Mouse (Mus musculus) regulatory T cell (primary cell): Measurements from ENCODE around the gene Arcn1.

ENCODE experiments used
- in situ Hi-C: fragments of 300-600 bp; cut with MboI, MseI; formaldehyde crosslinking; loops from one replicate; pipeline ENCODE4 v1.15.1; 2025; ENCODE audit warnings: high pct_unique_total_duplicates

Gene Arcn1

DNA sequence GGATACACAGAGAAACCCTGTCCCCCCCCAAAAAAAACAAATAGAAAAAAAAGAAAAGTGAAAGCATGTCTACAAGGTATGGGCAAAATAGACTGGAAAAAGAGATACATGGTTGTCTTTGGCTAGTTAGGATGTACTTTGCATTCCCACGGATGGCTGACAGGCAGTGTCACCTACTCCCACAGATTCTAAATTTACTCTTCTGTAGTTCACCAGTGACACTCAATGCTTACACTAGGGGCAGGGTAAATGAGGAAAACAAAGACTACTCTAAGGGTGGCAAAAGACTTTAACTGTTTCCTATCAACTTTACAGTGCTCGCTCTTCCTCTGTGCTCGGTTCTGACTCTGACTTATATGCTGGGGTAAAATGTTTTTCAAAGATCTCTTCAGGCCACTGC, 21.0 kb downstream of the Arcn1 start:
- in situ Hi-C loops: loop anchor here (5.0 kb wide), 1 partner anchor 119 kb away; no protein-coding TSS in a partner anchor

DNA sequence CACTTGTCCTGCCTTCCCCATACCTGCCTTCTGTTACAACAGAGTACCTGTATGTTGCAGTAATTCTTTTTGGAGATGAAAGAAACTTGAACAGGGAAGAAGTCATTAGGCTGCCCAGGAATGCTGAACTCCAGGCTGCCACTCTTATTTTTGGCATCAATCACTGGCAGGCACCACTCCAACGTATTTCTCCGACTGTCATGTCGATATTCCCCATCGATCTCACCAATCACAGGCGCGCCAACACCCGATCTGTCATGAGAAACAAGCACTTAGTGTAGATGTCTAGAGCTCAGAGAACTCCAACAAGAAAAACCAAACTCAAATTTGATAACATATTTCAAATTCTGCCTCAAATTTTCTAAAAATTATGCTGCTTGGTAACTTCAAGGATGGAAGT, 22.3 kb downstream of the Arcn1 start:
- in situ Hi-C loops: loop anchor here (5.0 kb wide), 1 partner anchor 118 kb away; no protein-coding TSS in a partner anchor

DNA sequence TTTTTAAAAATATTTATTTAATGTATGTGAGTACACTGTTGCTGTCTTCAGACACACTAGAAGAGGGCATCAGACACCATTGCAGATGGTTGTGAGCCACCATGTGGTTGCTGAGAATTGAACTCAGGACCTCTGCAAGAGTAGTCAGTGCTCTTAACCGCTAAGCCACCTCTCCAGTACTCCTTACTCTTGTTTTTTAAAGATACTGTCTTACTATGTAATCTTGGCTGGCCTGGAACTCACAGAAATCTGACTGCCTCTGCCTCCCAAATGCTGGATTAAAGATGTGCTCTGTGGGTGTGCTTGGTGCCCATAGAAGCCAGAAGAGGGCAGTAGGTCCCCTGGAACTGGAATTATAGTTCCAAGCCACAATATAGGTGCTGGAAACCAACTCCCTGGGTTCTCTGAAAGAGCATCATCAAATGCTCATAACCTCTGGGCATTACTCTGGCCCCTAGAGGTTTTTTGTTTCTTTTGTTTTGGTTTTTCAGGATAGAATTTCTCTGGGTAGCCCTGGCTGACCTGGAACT, 26.9 kb downstream of the Arcn1 start:
- in situ Hi-C loops: no loop called here

DNA sequence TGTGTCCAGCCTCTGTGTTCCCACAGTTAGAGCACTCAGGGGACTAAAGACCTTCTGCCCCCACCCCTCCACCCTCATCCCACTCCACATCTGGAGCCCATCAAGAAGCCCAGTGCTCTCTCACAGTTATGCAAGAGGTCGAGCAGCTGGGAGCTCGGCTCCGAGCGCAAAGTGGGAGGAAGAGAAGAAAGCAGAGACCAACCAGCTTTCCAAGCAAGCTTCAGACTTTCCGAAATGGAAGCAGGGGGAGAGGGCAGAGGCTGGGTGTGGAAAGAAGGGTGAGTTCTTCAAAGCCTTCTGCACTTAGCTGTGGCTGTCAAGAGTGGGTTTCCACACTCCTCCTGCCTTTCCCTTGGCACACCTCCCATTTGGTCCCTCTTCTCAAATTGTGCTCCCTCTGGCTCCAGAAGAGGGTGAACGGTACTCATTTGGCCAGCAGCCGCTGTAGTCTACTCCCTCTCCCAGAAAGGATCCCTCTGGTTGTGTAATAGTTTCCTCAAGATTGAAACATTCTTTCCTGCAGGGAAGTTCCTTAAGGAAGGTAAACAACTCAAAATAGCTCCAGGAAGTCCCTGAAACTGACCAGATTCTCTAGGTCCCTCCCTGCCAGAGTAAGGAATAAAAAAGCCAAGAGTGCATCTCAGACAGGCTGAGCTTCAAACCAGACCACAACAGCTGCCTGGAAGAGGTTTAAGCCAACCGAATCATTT, 30.2 kb downstream of the Arcn1 start:
- in situ Hi-C loops: no loop called here

DNA sequence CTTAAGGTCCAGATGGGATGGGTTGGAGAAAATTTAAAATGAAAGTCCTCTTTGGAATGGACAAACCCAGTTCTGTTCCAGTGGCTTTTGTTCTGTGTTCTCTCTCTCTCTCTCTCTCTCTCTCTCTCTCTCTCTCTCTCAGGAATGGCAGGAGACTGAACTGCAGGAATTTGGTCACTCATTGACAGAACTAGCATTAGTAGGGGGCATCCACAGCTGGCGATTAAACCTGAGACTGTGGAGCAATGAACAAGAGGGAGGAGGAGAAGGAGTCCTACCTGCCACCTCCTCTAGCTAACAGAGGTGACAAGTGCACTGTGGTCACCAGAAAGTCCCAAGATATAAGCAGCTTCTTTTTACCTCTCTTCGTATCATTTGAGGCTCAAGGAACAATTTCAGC, 31.3 kb downstream of the Arcn1 start:
- in situ Hi-C loops: no loop called here

DNA sequence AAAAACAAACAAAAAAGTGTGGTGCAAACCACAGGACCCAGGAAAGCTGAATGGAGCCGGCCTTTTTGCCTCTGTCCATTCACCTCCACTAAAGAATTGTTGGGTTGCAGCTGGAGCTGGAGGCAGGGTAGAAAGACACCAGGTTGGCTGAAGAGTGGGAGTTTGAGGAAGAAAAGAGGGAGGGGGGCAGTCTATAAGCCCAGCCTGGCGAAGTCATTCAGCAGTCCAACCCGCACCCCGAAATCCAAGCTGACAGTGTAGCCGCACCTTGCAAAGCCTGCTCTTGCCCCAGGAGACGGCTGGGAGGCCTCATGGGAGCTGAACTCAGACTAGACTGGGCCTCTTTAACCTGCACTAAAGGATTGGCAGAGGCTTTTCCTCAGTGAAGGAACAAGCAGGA, 31.8 kb downstream of the Arcn1 start:
- in situ Hi-C loops: no loop called here

DNA sequence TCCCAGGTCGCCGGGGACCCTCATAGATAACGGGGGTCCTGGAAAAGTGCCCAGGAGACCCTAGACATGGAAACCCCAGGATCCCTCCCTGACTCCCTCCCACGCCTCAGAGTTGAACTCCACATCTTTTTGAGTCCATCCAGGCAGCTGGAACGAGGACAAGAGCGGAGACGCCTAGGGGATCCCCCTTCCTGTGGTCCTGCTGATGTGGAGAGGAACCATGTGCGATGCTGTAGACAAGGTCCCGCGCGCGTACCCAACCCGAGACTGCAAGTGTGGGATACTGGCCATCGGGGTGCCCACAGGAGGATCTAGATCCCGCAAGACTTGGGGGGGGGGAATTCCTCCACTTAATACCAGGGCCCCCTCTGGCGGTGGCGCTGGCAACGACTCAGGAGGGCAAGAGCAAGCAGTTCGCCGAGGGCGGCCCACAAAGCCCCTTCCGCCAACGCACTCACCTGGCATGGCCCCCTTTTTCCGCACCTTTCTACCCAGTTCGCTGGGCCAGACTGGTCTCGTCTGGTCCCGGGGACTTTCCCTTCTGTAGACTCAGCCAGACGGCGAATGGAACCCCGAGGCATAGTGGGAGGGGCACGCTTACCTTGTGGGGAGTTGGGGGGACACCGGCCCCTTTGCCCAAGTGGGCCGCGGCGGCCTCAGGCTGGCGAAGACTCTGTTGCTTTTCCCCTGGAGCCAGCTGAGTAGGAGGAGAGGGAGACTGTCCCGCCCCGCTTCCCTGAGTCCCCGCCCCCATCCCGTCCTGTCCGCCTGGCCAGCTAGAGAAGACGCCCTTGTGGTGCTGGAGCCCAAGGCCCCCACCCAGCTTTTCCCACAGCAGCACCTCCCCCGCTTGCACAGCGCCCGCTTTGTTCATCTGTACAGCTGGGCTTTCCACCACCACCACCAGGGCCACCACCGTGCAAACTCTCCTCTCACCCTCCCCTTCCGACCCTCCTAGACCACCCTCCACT, 32.8 kb downstream of the Arcn1 start, which contains the start of gene Phldb1:
Phldb1 (minus strand) TSS at position 675 of the 971 bp plus-strand sequence.
- in situ Hi-C loops: no loop called here

DNA sequence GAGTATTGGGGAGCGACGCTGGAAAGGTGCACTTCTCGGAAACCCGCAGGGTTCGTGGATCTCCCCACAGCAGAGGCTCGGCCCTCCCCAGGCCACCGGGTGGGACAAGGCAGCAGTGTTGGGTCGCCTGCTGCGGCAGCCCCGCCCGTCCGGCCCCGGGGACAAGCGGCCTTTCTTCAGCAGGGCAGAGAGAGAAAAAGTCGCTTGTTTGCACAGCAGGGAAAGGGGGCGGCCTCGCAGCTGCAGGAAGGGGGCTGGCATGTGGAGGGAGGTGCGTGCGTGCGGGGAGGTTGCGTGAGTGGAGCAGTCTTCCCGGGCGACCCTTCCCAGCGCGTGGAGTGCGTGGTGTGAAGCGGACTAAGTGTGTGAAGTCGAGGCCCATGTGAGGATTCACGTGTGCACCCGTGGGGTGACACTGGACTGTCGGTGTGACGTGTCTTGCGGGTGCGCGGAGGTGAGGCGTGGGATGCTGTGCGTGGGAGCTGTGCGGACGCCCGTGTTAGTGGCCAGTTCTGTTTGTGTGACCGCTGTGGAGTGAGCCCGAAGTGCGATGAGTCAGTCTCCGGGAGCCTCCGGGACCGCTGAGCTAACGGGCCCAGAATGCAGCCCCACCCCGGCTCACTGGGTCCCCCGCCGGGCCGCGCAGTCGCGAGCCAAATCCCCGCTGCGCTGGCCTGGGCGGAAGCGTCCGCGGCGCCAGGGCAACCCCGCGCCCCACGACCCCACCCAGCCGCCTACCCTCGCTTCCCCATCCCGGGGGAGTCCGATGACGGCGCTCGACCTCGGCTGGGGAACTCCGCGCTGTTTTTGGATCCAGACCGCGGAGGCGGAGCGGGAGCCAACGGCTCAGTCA, 33.7 kb downstream of the Arcn1 start:
- in situ Hi-C loops: no loop called here

DNA sequence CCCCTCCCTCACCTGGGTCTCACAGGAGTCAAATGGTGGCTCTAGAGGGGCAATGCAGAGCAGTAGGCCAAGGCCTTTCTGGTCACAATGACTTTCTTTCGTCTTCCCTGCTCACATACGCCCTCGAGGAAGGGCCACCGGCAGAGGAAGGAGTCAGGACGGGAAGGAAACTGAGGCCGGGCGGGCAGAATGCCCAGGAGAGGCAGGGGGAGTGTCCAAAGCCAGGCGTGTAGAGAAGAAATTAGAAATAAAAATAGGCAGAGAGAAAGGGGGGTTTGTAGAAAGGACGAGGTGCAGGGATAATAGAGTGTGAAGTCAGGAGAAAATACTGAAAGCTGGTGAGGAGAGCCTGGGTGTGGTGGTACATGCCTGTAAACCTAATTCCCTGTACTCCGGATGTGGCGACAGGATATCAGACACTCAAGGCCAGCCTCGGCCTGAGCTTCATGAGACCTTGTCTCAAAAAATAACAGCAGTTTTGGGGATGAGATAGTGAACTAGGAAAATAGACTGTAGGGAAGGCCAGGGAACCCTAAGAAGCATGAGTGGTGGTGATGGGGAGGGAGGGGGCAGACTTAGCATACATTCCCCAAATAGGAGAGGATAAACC, 34.6 kb downstream of the Arcn1 start:
- in situ Hi-C loops: no loop called here

DNA sequence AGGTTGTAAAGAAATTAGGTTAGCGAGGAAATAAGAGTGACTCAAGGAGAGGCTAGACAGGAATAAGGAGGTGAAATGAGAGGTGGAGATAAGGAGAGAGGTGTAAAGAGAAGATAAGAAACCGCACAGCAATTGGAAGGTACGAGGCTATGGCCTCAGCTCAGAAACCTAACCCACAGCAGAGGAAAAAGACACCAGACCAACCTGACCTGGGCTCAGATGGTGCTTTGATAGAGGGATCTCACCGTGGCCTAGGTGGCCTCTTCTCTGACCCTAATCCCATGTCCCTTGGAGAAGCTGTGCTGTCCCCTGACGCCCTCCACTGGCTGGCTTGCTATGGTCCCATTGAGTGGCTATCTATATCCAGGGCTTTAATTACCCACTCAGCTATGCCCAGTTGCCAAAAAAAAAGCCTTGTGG, 35.5 kb downstream of the Arcn1 start:
- in situ Hi-C loops: no loop called here

DNA sequence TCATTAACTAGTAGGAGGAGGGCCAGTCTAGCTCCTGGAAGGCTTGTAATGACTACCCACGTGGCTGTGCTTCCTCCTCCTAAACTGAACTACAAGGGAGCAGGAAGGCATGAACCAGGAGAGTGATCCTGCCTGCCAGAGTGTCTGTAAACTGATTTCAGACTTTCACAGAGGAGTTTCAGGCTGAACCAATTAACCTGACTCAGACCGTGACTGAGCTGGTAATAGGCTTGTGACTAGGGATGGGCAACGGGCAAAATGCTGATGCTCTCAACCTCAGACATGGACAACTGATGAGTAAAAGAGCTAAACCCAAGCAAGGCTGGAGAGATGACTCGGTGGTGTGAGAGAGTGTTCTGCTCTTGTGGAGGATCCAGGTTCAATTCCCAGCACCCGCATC, 40.2 kb downstream of the Arcn1 start:
- in situ Hi-C loops: no loop called here

DNA sequence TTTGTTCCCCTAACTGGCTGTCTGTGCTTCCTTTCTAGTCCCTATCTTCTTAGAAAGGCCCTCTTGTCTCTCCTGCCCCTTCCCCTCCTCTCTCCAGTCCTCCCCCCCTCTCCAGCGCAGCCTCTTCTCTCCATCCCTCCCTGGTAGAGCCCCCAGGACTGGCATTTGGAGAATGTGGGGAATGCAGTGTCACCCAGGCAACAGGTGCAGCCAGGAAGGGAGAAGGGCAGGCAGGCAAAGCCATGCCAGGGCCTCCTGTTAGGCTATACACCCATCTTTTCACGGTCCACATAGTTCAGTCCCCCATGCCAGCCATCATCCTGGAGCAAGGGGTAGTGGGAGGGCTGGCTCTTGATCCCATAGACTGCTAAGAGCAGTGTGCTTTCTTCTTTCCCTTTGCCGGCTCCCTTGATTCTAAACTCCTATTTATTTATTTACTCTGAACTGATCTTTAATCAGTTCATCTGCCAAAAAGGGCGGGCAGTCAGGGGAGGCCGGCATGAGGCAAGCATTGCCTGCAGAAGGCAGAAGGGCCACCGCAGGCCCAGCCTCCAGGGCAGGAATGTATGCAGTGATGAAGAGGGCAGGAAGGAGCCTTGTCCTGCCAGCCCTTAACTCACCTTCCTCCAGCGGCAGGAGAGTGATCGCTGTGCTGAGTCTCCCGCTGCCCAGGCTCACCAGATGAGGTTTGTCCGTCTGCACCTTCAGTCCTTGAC, 41.1 kb downstream of the Arcn1 start:
- in situ Hi-C loops: no loop called here

DNA sequence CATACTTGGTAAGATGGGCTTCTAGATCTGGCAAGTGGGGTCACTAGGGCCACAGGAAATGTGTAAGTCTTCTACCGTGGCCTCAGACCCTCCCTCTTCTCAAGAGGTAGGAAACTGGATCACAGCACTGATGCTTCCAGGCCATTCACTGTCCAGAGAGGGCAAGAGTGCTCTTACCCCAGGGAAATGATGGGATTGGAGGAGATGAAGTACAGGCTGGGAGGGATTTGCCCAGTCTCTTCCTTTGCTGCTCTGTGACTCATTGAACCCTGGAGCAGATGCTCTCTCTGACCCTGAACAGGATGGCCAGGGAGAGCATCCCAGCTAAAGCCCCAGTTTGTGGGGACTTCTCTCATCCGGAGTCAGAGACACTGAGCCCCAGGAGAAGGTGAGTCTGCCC, 43.0 kb downstream of the Arcn1 start:
- in situ Hi-C loops: no loop called here

DNA sequence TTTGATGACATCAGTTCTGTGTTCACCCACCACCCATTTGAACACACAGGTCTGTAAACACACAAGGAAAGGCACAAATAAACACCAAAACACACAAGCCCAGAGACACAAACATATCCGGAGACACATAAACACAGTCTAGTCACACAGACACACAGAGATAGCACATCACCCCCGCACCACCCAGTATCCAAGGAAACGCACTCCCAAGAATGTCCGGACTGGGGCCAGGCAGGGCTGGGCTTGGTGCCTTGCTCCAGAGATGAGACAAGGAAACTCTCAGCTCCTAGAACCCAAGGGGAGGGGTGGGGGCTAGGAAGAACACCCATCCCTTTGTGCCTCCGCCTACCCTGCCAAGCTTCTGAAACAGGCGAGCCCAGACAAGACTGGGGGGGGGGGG, 43.4 kb downstream of the Arcn1 start:
- in situ Hi-C loops: no loop called here

DNA sequence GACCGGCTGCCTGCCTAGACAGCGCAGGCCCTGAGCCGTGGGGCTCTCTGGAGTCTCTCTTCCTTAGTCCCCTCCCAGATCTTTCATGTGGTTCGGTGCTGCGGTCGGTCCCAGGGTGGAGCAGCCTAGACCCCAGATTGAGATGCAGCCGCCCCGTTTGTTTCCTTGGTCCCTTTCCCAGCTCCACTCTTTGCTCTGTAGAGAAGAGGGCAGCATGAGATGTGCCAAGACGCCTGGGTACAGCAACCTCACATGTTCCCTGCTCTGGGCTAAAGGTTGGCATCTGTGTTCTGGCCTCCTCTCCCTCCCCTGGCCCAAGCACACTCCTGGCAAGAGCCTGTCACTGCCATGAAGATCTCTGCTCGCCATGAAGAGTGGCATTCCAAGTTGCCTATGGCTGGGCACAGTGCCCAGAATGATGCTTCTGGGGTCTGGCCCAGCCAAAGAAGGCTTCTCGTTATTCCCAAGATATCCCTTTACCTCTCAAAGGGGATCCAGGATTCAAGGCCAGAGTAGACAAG, 44.1 kb downstream of the Arcn1 start:
- in situ Hi-C loops: no loop called here

DNA sequence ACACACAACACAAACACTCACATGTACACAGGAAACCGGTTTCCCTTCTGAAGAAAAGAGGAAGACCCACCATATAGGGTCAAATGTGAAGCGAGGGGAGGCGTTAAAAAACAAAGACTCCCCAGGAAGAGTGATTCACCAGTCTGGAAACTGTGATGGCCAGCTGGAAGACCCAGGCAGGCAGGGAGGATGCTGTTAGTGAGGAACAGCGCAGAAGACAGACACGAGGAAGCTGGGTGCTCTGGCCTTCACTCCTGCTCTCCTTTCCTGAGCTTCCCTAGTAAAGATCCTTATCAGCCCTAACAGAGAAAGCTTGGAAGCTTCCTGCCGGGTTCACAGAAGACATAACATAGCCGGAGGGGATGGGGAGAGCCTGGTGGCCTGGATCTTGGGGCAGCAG, 44.6 kb downstream of the Arcn1 start:
- in situ Hi-C loops: no loop called here

DNA sequence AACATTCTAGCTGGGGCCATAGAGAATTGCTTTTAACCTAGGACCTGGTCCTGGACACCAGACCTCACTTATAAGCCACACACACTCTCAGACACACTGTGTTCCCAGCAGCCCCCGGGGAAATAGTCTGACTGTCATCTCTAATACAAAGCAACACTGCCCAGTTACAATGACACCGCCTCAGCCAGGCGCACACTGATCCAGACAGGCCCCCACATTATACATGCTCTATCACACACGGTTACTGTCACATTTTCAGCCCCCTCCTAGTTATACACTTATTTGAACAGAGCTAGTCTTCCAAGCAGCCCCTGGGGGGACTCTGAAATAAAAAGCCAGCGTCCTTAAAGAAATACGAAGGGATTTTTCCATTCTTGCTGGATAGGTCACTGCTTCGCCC, 45.1 kb downstream of the Arcn1 start:
- in situ Hi-C loops: no loop called here

DNA sequence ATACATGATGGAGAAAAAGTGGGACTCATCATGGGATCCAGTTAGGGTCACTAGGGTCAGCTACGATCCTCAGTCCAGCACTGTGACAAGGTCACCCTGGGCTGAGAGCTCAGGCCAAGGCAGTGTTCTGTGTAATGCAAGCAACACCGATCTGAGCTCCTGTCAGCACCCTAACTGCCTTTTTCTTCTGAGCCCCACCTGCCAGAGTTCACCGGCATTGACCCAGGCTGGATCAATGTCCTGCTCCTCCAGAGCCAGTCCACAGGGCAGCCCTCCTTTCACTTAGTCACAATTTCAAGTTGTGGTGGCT, 45.8 kb downstream of the Arcn1 start:
- in situ Hi-C loops: no loop called here

DNA sequence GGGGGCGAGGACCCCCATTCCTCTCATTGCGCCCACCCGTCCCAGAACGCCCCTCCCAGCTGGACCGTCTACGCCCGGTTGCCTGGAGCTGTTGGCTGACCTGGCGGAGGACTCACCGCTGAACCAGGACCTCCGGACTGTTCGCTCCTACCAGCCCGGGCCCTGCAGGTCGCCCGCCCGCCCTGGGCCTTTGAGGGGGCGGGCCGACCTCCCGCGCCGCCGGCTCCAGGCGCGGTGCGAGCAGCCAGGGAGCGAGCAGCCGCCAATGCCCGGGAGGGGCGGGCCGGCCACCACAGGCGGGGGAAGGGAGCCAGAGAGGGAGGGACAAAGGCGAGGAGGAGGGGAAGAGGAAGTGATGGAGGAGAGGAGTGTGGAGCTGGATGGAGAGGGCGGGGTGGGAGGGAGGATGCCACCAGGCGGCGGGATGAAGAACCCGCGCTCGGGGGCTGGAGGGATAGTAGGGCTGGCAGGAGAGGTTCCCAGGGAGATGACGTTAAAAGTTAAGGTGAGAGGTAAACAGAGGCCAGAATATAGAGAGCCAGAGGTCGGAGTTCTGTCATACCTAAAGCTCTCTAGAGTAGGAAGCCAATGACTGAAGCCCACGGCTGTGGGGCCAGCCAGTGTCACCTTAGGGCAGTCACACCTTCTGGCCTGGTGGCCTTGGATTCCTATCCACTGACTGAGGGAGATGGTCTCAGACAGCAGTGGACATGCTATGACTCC, 46.3 kb downstream of the Arcn1 start:
- in situ Hi-C loops: no loop called here
